In genomic region chr3:49867951-49868584, GRCm38 (mm10) we compare ENCODE assay signal across 7 mouse cellular contexts.
DNase-seq lines count a peak whose midpoint lies in the region; ATAC-seq lines count a peak whose summit lies in the region.

No protein-coding gene starts in this region.

- H3K4me2 ChIP-seq in embryonic facial prominence, embryonic 11.5 days (ENCODE audit: low read depth, low read length) = no peak overlapping the region
- 0 out of 2 replicates have a peak overlapping the region, but pooled peaks have one; percentile 13 for H3K4me2 ChIP-seq in forebrain, embryonic 13.5 days
- H3K4me2 ChIP-seq in limb, embryonic 11.5 days (ENCODE audit: low read depth, severe bottlenecking) = no peak overlapping the region
- no peak overlapping the region for H3K4me2 ChIP-seq in neural tube, embryonic 14.5 days (ENCODE audit: low read depth, low read length)

- H3K27me3 ChIP-seq in embryonic facial prominence, embryonic 11.5 days (ENCODE audit: control insufficient read depth, insufficient read depth, low read length) = no peaks in the 10 kb centered on the region
- 0 out of 2 replicates have a peak, but pooled peaks cover 5% of the 10 kb centered on the region for H3K27me3 ChIP-seq in forebrain, embryonic 13.5 days
- H3K27me3 ChIP-seq in limb, embryonic 11.5 days (ENCODE audit: control insufficient read depth, insufficient read depth, low read length) = no peaks in the 10 kb centered on the region
- H3K27me3 ChIP-seq in neural tube, embryonic 14.5 days (ENCODE audit: control insufficient read depth, insufficient read depth, low read length) = no peaks in the 10 kb centered on the region

- H3K27ac ChIP-seq in embryonic facial prominence, embryonic 11.5 days (replicated peaks; ENCODE audit: low read depth, low read length) = no peak overlapping the region
- H3K27ac ChIP-seq in forebrain, embryonic 13.5 days = no peak overlapping the region
- peak overlapping the region; percentile 63 for H3K27ac ChIP-seq in limb, embryonic 11.5 days (replicated peaks; ENCODE audit: low read depth, low read length)
- H3K27ac ChIP-seq in neural tube, embryonic 14.5 days (ENCODE audit: low read depth, low read length) = peak overlapping the region; percentile 67

- peaks cover 6% of the 10 kb centered on the region; the same call in 1 of the 2 replicates for H3K4me1 ChIP-seq in embryonic facial prominence, embryonic 11.5 days (ENCODE audit: control insufficient read depth, insufficient read depth, low read length)
- H3K4me1 ChIP-seq in forebrain, embryonic 13.5 days = peaks cover 26% of the 10 kb centered on the region
- peaks cover 33% of the 10 kb centered on the region for H3K4me1 ChIP-seq in limb, embryonic 11.5 days (ENCODE audit: control insufficient read depth, insufficient read depth, low read length)
- H3K4me1 ChIP-seq in neural tube, embryonic 14.5 days (ENCODE audit: control insufficient read depth, insufficient read depth, low read length) = peaks cover 15% of the 10 kb centered on the region

- ATAC-seq in embryonic facial prominence, embryonic 11.5 days (replicated peaks; ENCODE audit: insufficient number of reproducible peaks, low FRiP score, low TSS enrichment, low read depth) = 0 out of 2 replicates have a peak, but pooled peaks have one; percentile 22
- peak; percentile 50; the same call in 1 of the 2 replicates for ATAC-seq in forebrain, embryonic 13.5 days
- no peak; the same call in 1 of the 2 replicates for ATAC-seq in limb, embryonic 11.5 days (ENCODE audit: insufficient number of reproducible peaks, low FRiP score, low TSS enrichment, low read depth)
- peak; percentile 71 for ATAC-seq in neural tube, embryonic 14.5 days (ENCODE audit: low read depth)

- H3K9me3 ChIP-seq in embryonic facial prominence, embryonic 11.5 days (replicated peaks; ENCODE audit: control insufficient read depth, low read length) = no peaks in the 10 kb centered on the region
- H3K9me3 ChIP-seq in forebrain, embryonic 13.5 days (replicated peaks) = no peaks in the 10 kb centered on the region
- no peaks in the 10 kb centered on the region for H3K9me3 ChIP-seq in limb, embryonic 11.5 days (ENCODE audit: control insufficient read depth, low read length)
- no peaks in the 10 kb centered on the region for H3K9me3 ChIP-seq in neural tube, embryonic 14.5 days (ENCODE audit: control insufficient read depth, low read length)

- H3K36me3 ChIP-seq in embryonic facial prominence, embryonic 11.5 days (replicated peaks; ENCODE audit: control insufficient read depth, insufficient read depth, low read depth, low read length) = no peaks in the 10 kb centered on the region
- H3K36me3 ChIP-seq in forebrain, embryonic 13.5 days (ENCODE audit: poor library complexity, severe bottlenecking) = no peaks in the 10 kb centered on the region
- H3K36me3 ChIP-seq in limb, embryonic 11.5 days (ENCODE audit: control insufficient read depth, insufficient read depth, low read length) = no peaks in the 10 kb centered on the region
- H3K36me3 ChIP-seq in neural tube, embryonic 14.5 days (ENCODE audit: control insufficient read depth, insufficient read depth, low read length) = no peaks in the 10 kb centered on the region

- no peak overlapping the region for H3K4me3 ChIP-seq in embryonic facial prominence, embryonic 11.5 days (ENCODE audit: low read depth, low read length)
- H3K4me3 ChIP-seq in forebrain, embryonic 13.5 days = no peak overlapping the region
- H3K4me3 ChIP-seq in limb, embryonic 11.5 days (ENCODE audit: low read depth, low read length) = no peak overlapping the region
- no peak overlapping the region for H3K4me3 ChIP-seq in neural tube, embryonic 14.5 days (ENCODE audit: low read depth, low read length)

- WGBS in embryonic facial prominence, embryonic 11.5 days = 12% methylated on average over 4 of the region's 4 CpGs
- 1% methylated on average over 4 of the region's 4 CpGs for WGBS in forebrain, embryonic 13.5 days
- 23% methylated on average over 4 of the region's 4 CpGs for WGBS in limb, embryonic 11.5 days
- 5% methylated on average over 4 of the region's 4 CpGs for WGBS in neural tube, embryonic 14.5 days

- H3K9ac ChIP-seq in embryonic facial prominence, embryonic 11.5 days (replicated peaks; ENCODE audit: low read length) = no peak overlapping the region
- no peak overlapping the region for H3K9ac ChIP-seq in forebrain, embryonic 13.5 days
- no peak overlapping the region for H3K9ac ChIP-seq in limb, embryonic 11.5 days (ENCODE audit: low read length)
- H3K9ac ChIP-seq in neural tube, embryonic 14.5 days (replicated peaks; ENCODE audit: low read depth, low read length) = no peak overlapping the region

- DNase-seq in embryonic facial prominence, embryonic 11.5 days (ENCODE audit: low spot score) = peak; percentile 52
- peak; percentile 54 for DNase-seq in limb, embryonic 11.5 days (ENCODE audit: low spot score)
- DNase-seq in B cell, adult 2 months = no peak
- no peak for DNase-seq in spleen, postnatal 14 days (ENCODE audit: low spot score in 2 of 2)
- DNase-seq in spleen, postnatal 4 days (ENCODE audit: low spot score in 2 of 2) = no peak

Comparison
In these comparisons a context has a peak if more than half of its experiments do, and no peak if none do; other contexts are left out.
1. DNase-seq: peak in embryonic facial prominence, embryonic 11.5 days (single experiment) and limb, embryonic 11.5 days (single experiment); none in B cell, adult 2 months (0 of 2), spleen, postnatal 14 days (0 of 2) and spleen, postnatal 4 days (0 of 2).
2. H3K27ac ChIP-seq: peak in limb, embryonic 11.5 days (single experiment) and neural tube, embryonic 14.5 days (single experiment); none in embryonic facial prominence, embryonic 11.5 days (single experiment) and forebrain, embryonic 13.5 days (single experiment).